Mouse (Mus musculus): ENCODE measurements around the gene Ap2a1.
A peak's percentile ranks its signal among the peaks of the same experiment; 100 is the strongest.

The Ap2a1 gene

GRCm38 (mm10) chr7:44929204-44930151 is at the start of gene Ap2a1:
Ap2a1 (minus strand) TSS chr7:44929496.
- peak; percentile 100 for DNase-seq (ENCODE audit: low spot score)

GRCm38 (mm10) chr7:44978300-44978699 is 49.0 kb upstream of the Ap2a1 start:
- DNase-seq (ENCODE audit: low spot score): no peak

GRCm38 (mm10) chr7:44975117-44975419 is 45.8 kb upstream of the Ap2a1 start:
- no peak for DNase-seq (ENCODE audit: low spot score)

GRCm38 (mm10) chr7:44974383-44975116 is 45.3 kb upstream of the Ap2a1 start, which contains the start of gene Cpt1c:
Cpt1c (minus strand) TSS chr7:44974851.
- peak; percentile 86 for DNase-seq (ENCODE audit: low spot score)

GRCm38 (mm10) chr7:44973415-44974130 is 44.3 kb upstream of the Ap2a1 start:
- DNase-seq (ENCODE audit: low spot score): no peak

DNA sequence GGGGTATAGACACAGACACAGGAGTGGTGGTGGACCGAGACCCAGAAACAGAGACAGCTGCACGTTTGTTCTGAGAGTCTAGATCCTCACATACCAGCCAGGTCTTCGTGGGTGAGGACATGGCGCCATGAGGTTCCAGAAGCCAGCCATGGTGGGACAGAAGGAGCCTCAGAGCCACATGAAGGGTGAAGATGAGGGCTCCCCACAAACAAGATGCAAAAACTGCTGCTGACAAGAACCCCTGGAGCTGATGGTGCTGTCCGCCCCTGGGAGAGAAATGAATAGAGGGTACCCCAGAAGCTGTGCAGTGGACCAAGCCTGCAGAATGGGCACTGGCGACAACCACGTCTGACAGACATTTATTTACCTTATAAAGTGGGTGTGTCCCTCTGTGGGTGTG is 41.8 kb upstream of the Ap2a1 start:
- DNase-seq (ENCODE audit: low spot score): no peak

- DNase-seq (ENCODE audit: low spot score): peak; percentile 83
These were observed 41.0 kb upstream of the Ap2a1 start for GRCm38 (mm10) chr7:44970231-44970691.

DNA sequence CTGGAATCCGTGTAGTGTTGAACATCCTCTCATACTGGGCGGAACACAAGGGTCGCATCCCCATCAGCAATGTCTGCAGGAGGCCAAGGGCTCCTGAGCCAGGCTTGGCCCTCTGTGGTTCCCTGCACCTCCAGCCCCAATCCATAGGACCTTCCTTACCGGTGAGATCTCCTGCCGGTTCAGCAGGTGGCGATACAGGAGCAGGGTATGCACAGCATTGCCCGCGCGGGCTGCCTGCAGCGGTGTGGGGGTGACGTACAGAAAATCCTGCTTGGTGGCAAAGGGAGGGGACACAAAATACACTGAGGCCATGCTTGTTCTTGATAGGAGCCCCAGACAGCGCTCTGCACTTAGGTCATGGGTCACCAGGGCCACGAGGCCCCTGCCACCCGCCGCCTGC is 37.3 kb upstream of the Ap2a1 start:
- no peak for DNase-seq (ENCODE audit: low spot score)

GRCm38 (mm10) chr7:44965975-44966374 is 36.7 kb upstream of the Ap2a1 start:
- no peak for DNase-seq (ENCODE audit: low spot score)

- DNase-seq (ENCODE audit: low spot score): no peak
These were observed 35.7 kb upstream of the Ap2a1 start for GRCm38 (mm10) chr7:44964990-44965389.

GRCm38 (mm10) chr7:44962831-44963230 is 33.5 kb upstream of the Ap2a1 start:
- no peak for DNase-seq (ENCODE audit: low spot score)

DNA sequence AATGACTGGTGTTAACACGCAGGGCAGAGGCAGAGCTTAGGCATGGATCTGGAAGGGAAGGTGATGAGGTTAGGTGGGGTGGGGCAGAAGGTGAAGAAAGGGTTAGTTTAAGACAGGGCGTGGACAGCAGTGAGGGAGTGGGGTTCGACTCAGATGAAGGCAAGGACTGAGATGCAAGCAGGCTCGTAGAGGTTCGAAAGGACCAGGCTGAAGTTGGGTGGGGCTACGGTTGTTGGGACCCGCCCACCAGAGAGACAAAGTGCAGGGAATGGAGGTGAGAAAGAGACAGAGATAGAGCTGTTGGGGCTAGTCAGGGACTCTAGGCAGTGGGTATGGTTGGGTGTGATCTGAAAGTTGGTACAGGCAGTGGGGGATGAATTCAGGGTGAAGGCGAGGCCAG is 33.0 kb upstream of the Ap2a1 start:
- DNase-seq (ENCODE audit: low spot score): no peak

- no peak for DNase-seq (ENCODE audit: low spot score)
These were observed 31.2 kb upstream of the Ap2a1 start for GRCm38 (mm10) chr7:44960512-44960910.

DNA sequence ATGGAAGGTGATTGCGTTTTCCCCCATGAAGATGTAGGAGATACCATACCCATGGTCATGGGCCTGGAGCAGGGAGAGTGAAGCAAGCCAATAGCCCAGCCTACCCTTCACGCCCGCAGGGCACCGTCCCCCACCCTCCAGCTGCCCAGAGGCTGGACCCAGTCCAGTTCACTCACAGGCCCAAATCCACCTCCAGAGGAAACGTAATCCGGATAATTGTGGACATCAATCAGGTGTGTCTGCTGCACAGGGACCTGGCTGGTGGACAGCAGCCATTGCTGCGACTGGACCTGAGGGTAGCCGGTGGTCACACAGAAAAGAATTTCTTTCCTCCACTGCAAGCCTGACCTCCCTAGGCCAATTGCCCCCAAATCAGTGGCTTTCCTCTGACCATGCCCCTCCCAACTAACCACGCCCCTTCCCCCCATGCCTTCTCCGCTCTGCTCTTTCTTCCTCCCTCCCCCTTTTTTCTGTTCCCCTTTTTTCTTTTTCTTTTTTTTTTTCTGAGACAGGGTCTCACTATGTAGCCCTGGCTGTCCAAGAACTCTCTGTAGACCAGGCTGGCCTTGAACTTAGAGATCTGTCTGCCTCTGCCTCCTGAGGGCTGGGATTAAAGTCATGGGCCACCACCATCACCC is 30.7 kb upstream of the Ap2a1 start:
- no peak for DNase-seq (ENCODE audit: low spot score)

DNA sequence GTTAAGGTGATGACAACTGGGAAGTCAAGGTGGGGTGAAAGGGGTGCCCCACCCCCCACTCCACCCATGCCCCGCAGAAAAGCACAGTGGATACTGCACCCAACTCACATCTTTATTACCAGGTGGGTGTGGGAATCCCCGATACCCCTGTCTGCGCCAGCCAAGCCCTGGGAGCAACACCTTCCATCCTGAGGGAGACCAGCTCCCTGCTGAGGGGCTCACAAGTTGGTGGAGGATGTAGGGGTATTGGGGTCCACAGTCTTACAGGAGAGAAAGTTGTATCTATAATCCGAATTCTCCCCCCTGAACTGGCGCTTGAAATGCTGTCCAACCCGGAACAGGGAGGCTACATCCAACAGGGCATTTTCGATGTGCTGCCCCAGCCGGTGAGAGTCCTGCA is 30.0 kb upstream of the Ap2a1 start:
- DNase-seq (ENCODE audit: low spot score): no peak

GRCm38 (mm10) chr7:44958208-44958607 is 28.9 kb upstream of the Ap2a1 start:
- DNase-seq (ENCODE audit: low spot score): no peak

GRCm38 (mm10) chr7:44957183-44957835 is 28.0 kb upstream of the Ap2a1 start:
- DNase-seq (ENCODE audit: low spot score): no peak

DNA sequence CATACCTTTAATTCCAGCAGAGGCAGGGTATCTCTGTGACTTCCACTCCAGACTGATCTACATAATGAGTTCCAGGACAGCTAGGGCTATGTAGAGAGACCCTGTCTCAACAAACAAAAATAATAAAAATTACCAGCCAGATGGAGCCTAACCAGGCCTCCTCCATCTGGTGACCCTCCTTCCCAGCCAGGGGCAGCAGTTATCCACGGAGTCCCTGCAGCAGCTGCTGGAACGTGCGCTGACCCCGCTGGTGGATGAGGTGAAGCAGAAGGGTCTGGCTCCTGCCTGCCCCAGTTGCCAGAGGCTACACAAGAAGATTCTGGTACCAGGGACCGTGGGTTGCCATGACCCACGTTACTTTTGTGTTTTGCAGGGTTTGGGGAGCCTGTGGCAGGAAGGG is 27.0 kb upstream of the Ap2a1 start:
- DNase-seq (ENCODE audit: low spot score): no peak

DNA sequence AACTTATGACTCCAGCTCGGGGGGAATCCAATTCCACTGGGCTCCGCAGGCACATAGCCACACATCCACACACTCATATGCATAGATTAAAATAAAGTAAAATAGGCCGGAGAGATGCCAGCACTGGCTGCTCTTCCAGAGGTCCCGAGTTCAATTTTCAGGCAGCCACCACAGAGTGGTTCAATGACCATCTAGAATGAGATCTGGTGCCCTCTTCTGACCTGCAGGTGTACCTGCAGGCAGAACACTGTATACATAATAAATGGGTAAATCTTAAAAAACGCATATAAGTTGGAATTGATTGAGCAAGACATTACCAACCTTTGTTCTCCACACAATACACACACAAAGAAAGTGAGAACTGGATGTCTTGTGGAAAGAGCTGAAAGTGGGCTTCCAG is 26.3 kb upstream of the Ap2a1 start:
- DNase-seq (ENCODE audit: low spot score): no peak

DNA sequence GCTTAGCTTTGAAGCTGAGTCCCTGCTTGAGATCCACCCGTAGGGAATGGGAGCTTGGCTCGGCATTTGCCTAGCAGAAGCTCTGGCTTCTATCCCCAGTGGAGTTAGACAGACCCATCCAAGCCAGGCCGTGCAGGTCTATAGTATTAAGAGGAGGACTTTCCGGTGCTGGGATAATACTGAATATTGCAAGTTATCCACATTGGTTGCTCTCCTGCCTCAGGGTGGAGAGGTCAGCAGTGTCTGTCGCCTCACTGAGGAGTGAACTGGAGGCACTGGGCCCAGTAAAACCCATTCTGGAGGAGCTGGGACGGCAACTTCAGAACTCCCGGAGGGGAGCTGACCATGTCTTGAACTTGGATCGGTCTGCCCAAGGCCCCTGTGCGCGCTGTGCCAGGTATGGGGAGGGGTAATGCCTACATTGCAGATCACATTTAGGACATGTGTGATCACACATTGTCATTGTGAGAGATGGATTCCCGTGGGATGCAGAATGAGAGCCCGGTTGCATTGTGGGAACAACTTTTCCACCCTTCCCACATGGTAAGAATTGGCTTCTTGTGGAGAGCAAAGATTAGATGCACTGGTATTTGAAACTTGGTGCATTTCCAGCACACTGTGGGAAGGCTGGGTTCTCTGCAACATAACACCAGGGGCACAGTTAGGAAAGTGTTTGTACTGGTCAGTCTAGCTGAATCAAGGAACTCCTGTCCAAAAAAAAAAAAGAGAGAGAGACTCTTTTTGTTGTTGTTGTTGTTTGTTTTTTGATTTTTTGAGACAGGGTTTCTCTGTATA is 25.0 kb upstream of the Ap2a1 start:
- DNase-seq (ENCODE audit: low spot score): no peak

- DNase-seq (ENCODE audit: low spot score): no peak
These were observed 24.3 kb upstream of the Ap2a1 start for GRCm38 (mm10) chr7:44953561-44953960.
